Mouse (Mus musculus): ENCODE results near the gene Tomm20l. TPM values are rescaled to one million over a fixed set of nuclear protein-coding genes. Genes with fewer than 3 reads are reported as not detected.

Gene Tomm20l
- polyA plus RNA-seq, 1 experiment from 2014 or later = not detected

Other genes with a start within 250 kb of the Tomm20l start
- gene Actr10, start 173.6 kb upstream of the Tomm20l start, polyA plus RNA-seq (2014; fragmentation: Nextera tagmentation; extraction: Ambion mirVana) = 249 and 257 TPM in 2 replicates
- gene Psma3, start 136.8 kb upstream of the Tomm20l start, polyA plus RNA-seq (2014; fragmentation: Nextera tagmentation; extraction: Ambion mirVana) = 686 and 801 TPM in 2 replicates
- gene Arid4a, start 95.4 kb upstream of the Tomm20l start, polyA plus RNA-seq (2014; fragmentation: Nextera tagmentation; extraction: Ambion mirVana) = 24.2 and 37.7 TPM in 2 replicates
- 90.7 and 114 TPM in 2 replicates for gene Timm9, start 25.3 kb downstream of the Tomm20l start, polyA plus RNA-seq (2014; fragmentation: Nextera tagmentation; extraction: Ambion mirVana)
- 13.7 and 19.8 TPM in 2 replicates for gene 2700049A03Rik, start 25.4 kb downstream of the Tomm20l start, polyA plus RNA-seq (2014; fragmentation: Nextera tagmentation; extraction: Ambion mirVana)
- gene Dact1, start 198.5 kb downstream of the Tomm20l start, polyA plus RNA-seq (2014; fragmentation: Nextera tagmentation; extraction: Ambion mirVana) = 18.9 and 19.9 TPM in 2 replicates